Mouse (Mus musculus): Measurements from ENCODE around the gene Uggt2.

DNA sequence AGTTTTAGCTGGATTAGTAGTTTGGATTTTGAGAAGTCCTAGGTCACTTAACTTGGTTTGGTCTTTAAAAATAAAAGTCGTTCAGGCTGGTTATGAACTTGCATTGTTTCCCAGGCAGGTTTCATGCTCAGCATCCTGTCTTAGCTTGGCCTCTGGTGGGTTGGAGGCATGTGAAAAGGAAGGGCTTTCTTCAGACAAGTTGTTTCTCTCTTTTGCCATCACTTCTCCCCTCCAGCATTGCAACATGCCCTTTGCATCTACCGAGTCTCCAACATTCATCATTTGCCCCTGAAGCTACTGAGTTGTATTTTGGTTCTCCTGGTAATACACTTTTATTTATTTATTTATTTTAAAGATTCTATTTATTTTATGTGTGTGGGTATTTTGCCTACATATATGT is 154.5 kb downstream of the Uggt2 start:
- TF ChIP-seq CTCF (IDR thresholded peaks at IDR 0.05; ENCODE audit: control insufficient read depth, insufficient read depth, insufficient read length) (no peak), USF1 (IDR thresholded peaks at IDR 0.05; ENCODE audit: low read depth) (no peak), MAX (IDR thresholded peaks at IDR 0.05) (no peak)
